Mouse (Mus musculus) heart, postnatal 25 days (tissue): ENCODE measurements around the gene Sipa1l3. TPM values are rescaled to one million over a fixed set of nuclear protein-coding genes. Genes with fewer than 3 reads are reported as not detected.

Experiments used
- DNase-seq: peaks from one replicate; pipeline ENCODE4 v3.0.0; 2022; ENCODE audit warnings: low spot score
- intact Hi-C: fragments of 180-260 bp; cut with DNase I; formaldehyde crosslinking; loops from one replicate; pipeline ENCODE4 v1.15.1; 2025
- total RNA-seq, 2 experiments: library from RNA; stranded (reverse); gene quantifications; 2 replicates each; pipeline ENCODE4 v1.2.3; 2021

Sipa1l3 gene
- total RNA-seq, 2 experiments from 2014 or later: 8.8 to 9.4 TPM

GRCm38 (mm10) chr7:29279261-29279660 is 239.2 kb downstream of the Sipa1l3 start:
- intact Hi-C loops: no loop called here
- DNase-seq: no peak

GRCm38 (mm10) chr7:29277510-29277909 is 240.9 kb downstream of the Sipa1l3 start:
- intact Hi-C loops: no loop called here
- no peak for DNase-seq

DNA sequence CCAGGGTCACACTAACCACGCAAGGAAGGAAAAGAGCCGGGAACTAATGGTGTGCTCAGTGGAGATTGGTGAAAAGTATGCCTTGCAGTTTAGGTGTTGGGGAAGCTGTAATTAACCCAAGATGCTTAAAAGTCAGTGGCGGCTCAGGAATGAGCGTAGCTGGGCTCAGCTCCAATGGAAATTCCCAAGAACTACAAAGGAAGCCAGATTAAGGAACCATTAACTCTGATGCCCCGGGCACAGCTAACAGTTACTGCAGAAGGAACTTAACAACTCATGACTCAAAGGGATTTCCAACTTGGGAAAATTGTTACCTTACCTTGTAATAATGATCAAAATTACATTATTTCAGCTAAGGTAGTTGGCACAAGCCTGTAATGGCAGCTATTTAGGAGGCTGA is 241.7 kb downstream of the Sipa1l3 start:
- intact Hi-C loops: no loop called here
- DNase-seq: no peak

- intact Hi-C loops: no loop called here
- DNase-seq: no peak
Observed at GRCm38 (mm10) chr7:29271687-29272465, 246.6 kb downstream of the Sipa1l3 start.

- DNase-seq: no peak
- intact Hi-C loops: no loop called here
Observed at GRCm38 (mm10) chr7:29270445-29270844, 248.0 kb downstream of the Sipa1l3 start.

Other genes with a start within 250 kb of the Sipa1l3 start
- gene Spint2, start 236.7 kb downstream of the Sipa1l3 start, total RNA-seq: 10 to 100 TPM; 33.5 to 37.1 TPM
- gene Ppp1r14a, start 229.3 kb downstream of the Sipa1l3 start, total RNA-seq: 1 to 10 TPM; 9.6 to 9.9 TPM
- under 1 TPM in 1 of 2 experiments, not detected in 1; 0.53 TPM for gene Dpf1, start 214.7 kb downstream of the Sipa1l3 start, total RNA-seq
- not detected for gene Catsperg2, start 208.4 kb upstream of the Sipa1l3 start, total RNA-seq
- 10 to 100 TPM; 10.2 to 12.4 TPM for gene Zfp84, start 249.9 kb upstream of the Sipa1l3 start, total RNA-seq